Mouse (Mus musculus) hindbrain, embryonic 10.5 days (tissue): ENCODE results near the gene Tpp1. TPM values are rescaled to one million over a fixed set of nuclear protein-coding genes. Genes with fewer than 3 reads are reported as not detected.
A peak's percentile ranks its signal among the peaks of the same experiment; 100 is the strongest.

Experiments
- DNase-seq: peaks from one replicate; pipeline ENCODE4 v3.0.0-alpha.2; 2017; ENCODE audit warnings: low spot score
- H3K27ac ChIP-seq: fragments of 300-500 bp; sonication (generic); 2 replicates; pipeline ENCODE4 v1.5.1; 2016; ENCODE audit warnings: mild to moderate bottlenecking, moderate library complexity
- H3K27me3 ChIP-seq: fragments of 300-500 bp; sonication (generic); 2 replicates; pipeline ENCODE4 v1.6.1; 2016; ENCODE audit warnings: mild to moderate bottlenecking; ENCODE audit not compliant: poor library complexity, insufficient read depth, severe bottlenecking
- H3K36me3 ChIP-seq: fragments of 300-500 bp; sonication (generic); 2 replicates; pipeline ENCODE4 v1.6.1; 2016; ENCODE audit warnings: mild to moderate bottlenecking, moderate library complexity
- H3K4me1 ChIP-seq: fragments of 300-500 bp; sonication (generic); replicated peaks from 2 replicates; pipeline ENCODE4 v1.6.1; 2016; ENCODE audit warnings: mild to moderate bottlenecking
- H3K4me3 ChIP-seq: fragments of 300-500 bp; sonication (generic); 2 replicates; pipeline ENCODE4 v1.5.1; 2016; ENCODE audit warnings: mild to moderate bottlenecking, moderate library complexity
- H3K9me3 ChIP-seq: fragments of 300-500 bp; sonication (generic); 2 replicates; pipeline ENCODE4 v1.6.1; 2016; ENCODE audit warnings: mild to moderate bottlenecking, moderate library complexity
- WGBS: fragments of 180-500 bp; shearing (Covaris S2); methylation state at CpG from one replicate; pipeline ENCODE4 v1.1.7; 2016; 5-methylcytosine and 5-hydroxymethylcytosine counted together
- polyA plus RNA-seq: library from polyadenylated mRNA; unstranded; fragments of >200 nt; fragmentation: Nextera tagmentation; extraction: Ambion mirVana; gene quantifications from 2 replicates; pipeline ENCODE4 v1.2.1, GENCODE M21; 2016

The Tpp1 gene
- polyA plus RNA-seq, result 57.8 and 59.2 TPM in 2 replicates

DNA sequence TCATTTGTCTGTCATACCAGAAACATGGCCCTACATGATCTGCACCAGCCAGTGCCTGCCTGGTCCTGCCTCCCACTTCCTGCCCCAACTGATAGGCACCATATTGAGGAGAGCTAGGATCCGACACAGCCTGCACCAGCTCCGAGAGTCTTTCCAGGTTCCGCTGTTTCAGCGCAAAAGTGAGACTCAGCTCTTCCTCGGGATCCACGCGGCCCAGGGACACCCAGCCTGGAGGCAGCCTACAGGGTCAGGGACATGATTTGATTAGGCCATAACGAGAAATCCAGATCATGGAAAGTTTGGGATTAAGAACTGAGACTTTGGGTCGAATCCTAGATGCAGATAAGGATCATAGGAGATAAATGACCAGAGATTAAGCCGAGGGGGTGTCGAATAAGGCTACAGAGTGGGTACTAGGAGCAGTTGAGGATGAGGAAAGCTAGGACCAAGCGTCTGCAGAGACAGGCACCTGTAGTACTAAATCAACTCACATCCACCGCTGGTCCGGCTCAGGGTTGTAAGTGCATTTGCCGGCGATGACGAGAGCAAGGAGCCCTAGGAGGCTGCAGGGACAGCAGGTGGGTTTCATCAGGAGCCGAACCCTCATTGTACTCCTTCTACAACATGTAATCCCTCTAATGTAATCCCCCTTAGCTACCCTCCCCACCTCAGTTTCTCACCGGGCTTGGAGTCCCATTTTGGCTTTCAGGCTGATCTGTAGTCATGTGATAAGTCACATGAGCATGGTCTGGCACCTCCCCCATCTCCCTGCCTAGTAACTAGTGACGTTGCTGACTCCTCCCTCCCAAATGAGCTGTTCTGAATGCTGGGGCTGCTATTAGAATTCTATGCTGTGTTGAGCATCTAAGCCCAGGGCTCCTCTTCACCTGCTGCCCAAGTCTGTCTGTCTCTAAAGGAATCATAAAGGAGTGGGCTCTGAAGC, at the start of gene Tpp1:
TSS of gene Tpp1 (minus strand) at position 745 of the 943 bp plus-strand sequence.
- 21% methylated on average over 20 of the region's 20 CpGs for WGBS
- DNase-seq, result peak; percentile 88

DNA sequence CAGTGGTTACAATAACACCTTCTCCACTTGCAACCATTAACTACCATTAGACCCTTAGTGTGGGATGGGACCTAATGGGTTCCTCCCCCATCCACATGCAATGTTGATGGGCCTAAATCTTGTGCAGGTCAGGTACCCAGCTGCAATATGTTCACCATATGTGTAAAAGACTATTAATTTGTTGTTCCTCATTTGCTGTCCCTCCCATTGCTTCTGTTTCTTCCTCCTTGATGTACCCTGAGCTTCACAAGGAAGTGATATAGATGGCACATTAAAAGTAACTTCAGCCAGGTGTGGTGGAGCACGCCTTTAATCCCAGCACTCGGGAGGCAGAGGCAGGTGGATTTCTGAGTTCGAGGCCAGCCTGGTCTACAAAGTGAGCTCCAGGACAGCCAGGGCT, 44.9 kb upstream of the Tpp1 start:
- DNase-seq, result no peak
- H3K36me3 ChIP-seq, result no peaks in the 10 kb centered on the region

More for the DNA sequence above, at the start of gene Tpp1:
- Histone ChIP-seq H3K4me3 (peak within 1 kb of the TSS; percentile 72), H3K4me1 (peaks cover 19% of the 10 kb centered on the region), H3K27ac (peak within 1 kb of the TSS; percentile 88), H3K27me3 (no peaks in the 10 kb centered on the region), H3K36me3 (peaks cover 75% of the 10 kb centered on the region), H3K9me3 (no peaks in the 10 kb centered on the region)

DNA sequence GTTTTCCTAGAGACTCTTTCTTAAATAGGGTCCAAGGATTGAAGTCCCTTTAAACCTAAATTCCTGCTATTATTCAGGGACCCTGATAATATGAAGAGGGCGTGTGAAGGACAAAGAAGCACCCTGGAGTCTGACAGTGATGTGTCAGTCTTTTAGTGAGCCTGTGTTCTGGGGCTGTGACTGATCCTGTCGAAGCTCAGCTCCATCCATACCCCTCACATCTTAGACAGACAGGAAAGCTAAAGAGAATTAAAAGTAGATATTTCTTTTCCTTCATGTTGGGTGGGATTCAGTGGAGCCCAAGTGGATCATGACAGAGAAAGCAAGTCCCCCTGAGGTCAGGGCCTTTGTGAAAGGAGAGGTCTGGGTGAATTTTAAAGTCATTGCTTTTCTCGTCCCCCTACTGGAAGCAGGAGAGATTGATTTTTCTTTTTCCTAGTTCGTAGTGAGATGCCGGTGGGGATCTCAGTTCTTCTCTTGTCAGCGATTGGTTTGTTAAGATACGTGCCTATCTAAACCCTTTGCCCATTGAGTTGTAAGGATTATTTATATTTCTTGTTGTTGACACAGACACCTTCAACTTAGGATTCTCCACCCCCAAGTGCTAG, 43.8 kb upstream of the Tpp1 start:
- H3K9me3 ChIP-seq, result no peaks in the 10 kb centered on the region
- H3K4me1 ChIP-seq, result peaks cover 4% of the 10 kb centered on the region; the same call in 1 of the 2 replicates
- 14% methylated on average over 7 of the region's 7 CpGs for WGBS
- H3K27ac ChIP-seq, result peak overlapping the region; percentile 46; the same call in 1 of the 2 replicates
- 0 out of 2 replicates have a peak, but pooled peaks cover 5% of the 10 kb centered on the region for H3K27me3 ChIP-seq
- H3K4me3 ChIP-seq, result no peak overlapping the region
- no peaks in the 10 kb centered on the region for H3K36me3 ChIP-seq
- DNase-seq, result no peak

More for the DNA sequence above, 44.9 kb upstream of the Tpp1 start:
- no peaks in the 10 kb centered on the region for H3K9me3 ChIP-seq
- H3K27ac ChIP-seq, result no peak overlapping the region
- WGBS, result 81% methylated on average over 3 of the region's 3 CpGs
- H3K27me3 ChIP-seq, result no peaks in the 10 kb centered on the region
- H3K4me1 ChIP-seq, result peaks cover 4% of the 10 kb centered on the region; the same call in 1 of the 2 replicates
- H3K4me3 ChIP-seq, result no peak overlapping the region

DNA sequence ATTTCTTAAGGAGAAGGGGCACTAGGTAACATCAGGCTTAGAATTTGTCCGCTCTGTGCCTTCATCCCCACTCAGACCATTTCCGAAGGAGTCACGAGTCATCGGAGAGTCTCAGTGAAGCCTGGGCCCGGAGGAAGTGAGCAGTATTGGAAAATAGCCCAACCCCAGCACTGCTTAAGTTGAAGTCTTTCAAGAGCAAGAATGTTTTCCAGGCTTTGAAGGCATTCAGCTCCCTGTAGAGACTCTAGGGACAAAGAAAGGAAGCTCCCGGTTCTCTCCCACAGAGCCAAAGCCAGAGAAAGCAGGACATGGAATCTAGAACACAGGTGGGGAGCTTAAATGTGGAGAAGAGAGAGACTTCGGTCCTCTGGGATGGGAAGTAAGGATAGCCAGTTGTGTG, 41.7 kb upstream of the Tpp1 start:
- no peak for DNase-seq
- Histone ChIP-seq H3K4me3 (no peak overlapping the region), H3K4me1 (peaks cover 4% of the 10 kb centered on the region; the same call in 1 of the 2 replicates), H3K36me3 (no peaks in the 10 kb centered on the region), H3K27ac (no peak overlapping the region; the same call in 1 of the 2 replicates), H3K9me3 (no peaks in the 10 kb centered on the region), H3K27me3 (peaks cover 26% of the 10 kb centered on the region)
- WGBS, result 77% methylated on average over 7 of the region's 7 CpGs

DNA sequence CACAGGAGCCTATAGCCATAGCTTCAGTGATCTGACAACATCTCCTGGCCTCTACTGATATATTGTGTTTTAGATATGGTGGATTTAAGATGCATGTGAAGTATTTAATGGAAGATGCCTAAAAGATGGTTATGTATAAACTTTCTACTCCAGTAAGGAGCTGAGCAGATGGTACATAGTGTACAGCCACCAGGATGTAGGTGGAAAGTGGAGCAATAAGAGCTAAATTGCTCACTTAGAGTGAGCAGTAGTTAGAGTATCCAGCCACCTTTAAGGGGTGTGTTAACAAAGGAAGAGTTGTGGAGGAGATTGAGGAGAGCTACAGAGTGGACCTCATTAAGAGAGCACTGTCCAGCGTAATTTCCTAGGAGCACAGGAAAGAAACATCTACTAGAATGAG, 39.1 kb upstream of the Tpp1 start:
- DNase-seq, result no peak
- Histone ChIP-seq H3K9me3 (no peaks in the 10 kb centered on the region), H3K27ac (no peak overlapping the region), H3K36me3 (0 out of 2 replicates have a peak, but pooled peaks cover under 1% of the 10 kb centered on the region), H3K27me3 (peaks cover 33% of the 10 kb centered on the region), H3K4me1 (peaks cover 28% of the 10 kb centered on the region), H3K4me3 (no peak overlapping the region)
- WGBS, result 91% methylated on average over 1 of the region's 1 CpGs

DNA sequence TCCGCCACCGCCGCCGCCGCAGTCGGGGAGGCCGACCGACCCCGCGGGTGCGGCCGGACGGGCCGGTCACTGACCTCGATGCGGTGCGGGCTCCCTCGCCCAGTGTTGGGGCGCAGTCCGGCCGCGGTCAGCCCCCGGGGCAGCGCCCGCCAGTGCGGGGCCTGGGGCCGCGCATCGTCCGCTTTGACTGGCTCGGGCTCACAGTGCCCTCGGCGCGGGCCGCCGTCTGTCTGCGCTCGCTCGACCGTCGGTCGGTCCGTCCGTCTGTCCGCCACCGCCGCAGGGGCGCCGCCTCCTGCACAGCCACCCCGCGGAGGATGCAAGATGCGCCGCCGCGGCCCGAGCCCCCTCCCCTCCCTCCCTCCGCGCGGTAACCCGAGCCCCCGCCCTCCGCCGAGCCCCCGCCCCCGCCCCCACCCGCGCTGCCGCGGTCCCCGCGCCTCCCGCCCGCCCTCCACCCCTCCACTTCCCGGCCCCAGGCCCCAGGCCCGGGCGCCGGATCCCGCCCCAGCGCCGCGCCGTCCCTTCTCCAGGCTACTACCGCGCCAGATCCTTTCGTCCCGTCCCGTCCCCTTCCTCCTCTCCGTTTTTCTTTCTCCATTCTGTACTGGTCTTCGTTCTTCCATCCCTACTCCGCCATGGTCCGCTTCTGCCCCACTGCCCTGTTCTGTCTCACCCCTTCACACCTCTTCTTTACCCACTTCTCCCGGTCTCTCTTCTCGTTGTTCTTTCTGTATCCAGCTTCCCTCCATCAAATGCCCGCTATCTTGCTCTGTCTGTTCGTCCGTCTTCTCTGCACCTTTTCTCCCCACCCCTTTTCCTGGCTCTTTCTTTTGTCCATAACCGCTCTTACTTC, 35.5 kb upstream of the Tpp1 start, which contains the start of gene Dchs1:
TSS of gene Dchs1 (minus strand) at position 370 of the 856 bp plus-strand sequence.
- Histone ChIP-seq H3K36me3 (peaks cover 29% of the 10 kb centered on the region), H3K9me3 (no peaks in the 10 kb centered on the region), H3K4me3 (peak within 1 kb of the TSS; percentile 93), H3K27ac (peak within 1 kb of the TSS; percentile 99), H3K4me1 (peaks cover 60% of the 10 kb centered on the region), H3K27me3 (peaks cover 33% of the 10 kb centered on the region)
- WGBS, result under 1% methylated on average over 85 of the region's 97 CpGs
- peak; percentile 61 for DNase-seq

- Histone ChIP-seq H3K27ac (peak overlapping the region; percentile 99), H3K4me3 (peak overlapping the region; percentile 93), H3K27me3 (peaks cover 33% of the 10 kb centered on the region), H3K36me3 (peaks cover 37% of the 10 kb centered on the region), H3K4me1 (peaks cover 61% of the 10 kb centered on the region), H3K9me3 (no peaks in the 10 kb centered on the region)
- DNase-seq, result peak; percentile 54
- WGBS, result 5% methylated on average over 20 of the region's 20 CpGs
Observed at GRCm38 (mm10) chr7:105786506-105787284, 34.7 kb upstream of the Tpp1 start.

DNA sequence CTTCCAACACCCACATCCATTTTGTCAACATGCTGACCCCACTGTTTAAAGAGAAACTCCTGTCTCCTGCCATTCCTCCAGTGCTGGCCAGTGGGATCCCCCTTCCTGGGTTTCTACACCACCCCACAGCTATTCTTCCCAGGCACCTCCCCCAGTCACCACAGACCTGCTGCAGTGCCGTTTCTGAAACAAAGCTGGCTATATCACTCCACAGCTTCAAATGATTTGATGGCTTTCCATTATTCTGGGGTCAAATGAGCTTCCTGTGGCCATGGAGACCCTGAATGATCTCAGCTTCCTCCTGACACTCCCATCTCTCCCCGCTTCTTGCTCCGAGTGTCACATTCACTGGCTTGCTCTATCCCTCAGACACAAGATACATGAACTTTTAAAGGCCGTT, 32.5 kb upstream of the Tpp1 start:
- H3K27ac ChIP-seq, result 0 out of 2 replicates have a peak overlapping the region, but pooled peaks have one; percentile 12
- no peak for DNase-seq
- peak overlapping the region; percentile 22 for H3K4me3 ChIP-seq
- H3K9me3 ChIP-seq, result no peaks in the 10 kb centered on the region
- H3K36me3 ChIP-seq, result peaks cover 58% of the 10 kb centered on the region
- H3K27me3 ChIP-seq, result peaks cover 16% of the 10 kb centered on the region
- 15% methylated on average over 4 of the region's 4 CpGs for WGBS
- peaks cover 61% of the 10 kb centered on the region for H3K4me1 ChIP-seq

DNA sequence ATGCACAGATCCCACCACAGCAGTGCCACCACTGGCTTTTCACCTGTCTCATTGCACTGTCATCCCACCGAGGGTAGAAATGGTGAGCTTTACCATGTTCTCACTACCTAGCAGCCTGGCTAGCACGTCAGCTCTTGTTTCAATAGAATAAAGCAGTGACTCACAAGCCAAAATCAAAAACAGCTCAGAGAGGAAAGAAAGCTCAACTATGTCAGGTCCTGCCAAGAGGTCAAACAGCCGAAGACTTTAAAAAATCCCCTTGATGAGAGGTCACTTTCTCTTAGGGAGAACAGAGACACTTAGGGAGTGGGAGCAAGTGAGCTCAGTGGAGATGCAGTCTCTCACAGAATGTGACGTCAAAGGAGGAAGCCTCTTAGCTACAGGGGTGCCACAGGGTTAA, 31.8 kb upstream of the Tpp1 start:
- WGBS, result 43% methylated on average over 4 of the region's 4 CpGs
- H3K4me3 ChIP-seq, result no peak overlapping the region

GRCm38 (mm10) chr7:105778553-105779265, 26.7 kb upstream of the Tpp1 start:
- no peaks in the 10 kb centered on the region for H3K9me3 ChIP-seq
- peak overlapping the region; percentile 34 for H3K4me3 ChIP-seq
- H3K27me3 ChIP-seq, result no peaks in the 10 kb centered on the region
- 51% methylated on average over 4 of the region's 4 CpGs for WGBS
- H3K27ac ChIP-seq, result peak overlapping the region; percentile 82
- H3K36me3 ChIP-seq, result peaks cover 78% of the 10 kb centered on the region
- no peak for DNase-seq
- H3K4me1 ChIP-seq, result peaks cover 48% of the 10 kb centered on the region

More for the DNA sequence above, 31.8 kb upstream of the Tpp1 start:
- DNase-seq, result no peak
- H3K27me3 ChIP-seq, result peaks cover 9% of the 10 kb centered on the region
- no peaks in the 10 kb centered on the region for H3K9me3 ChIP-seq
- H3K4me1 ChIP-seq, result peaks cover 68% of the 10 kb centered on the region
- peaks cover 65% of the 10 kb centered on the region for H3K36me3 ChIP-seq
- H3K27ac ChIP-seq, result no peak overlapping the region
